ENCODE assay signal across 10 mouse cellular contexts in genomic region chr4:125486616-125487015, GRCm38 (mm10). TPM values are rescaled to one million over a fixed set of nuclear protein-coding genes. Genes with fewer than 3 reads are reported as not detected.
DNase-seq lines count a peak whose midpoint lies in the region; ATAC-seq and TF ChIP-seq lines count a peak whose summit lies in the region.
"Had no signal": no experiment of that assay in that cellular context is flagged by ENCODE, and none has a peak within 500 bp of the region (broad histone marks: within the 10 kb centered on the region; RNA-seq: fewer than 3 reads in every experiment).

No protein-coding gene starts in this region.

- TF ChIP-seq CTCF in gastrocnemius, adult 2 months (IDR thresholded peaks at IDR 0.05) = peak; percentile 9; the same call in 1 of the 2 replicates

- no peaks in the 10 kb centered on the region for H3K36me3 ChIP-seq in embryonic facial prominence, embryonic 14.5 days (ENCODE audit: control insufficient read depth, insufficient read depth, low read length)
- H3K36me3 ChIP-seq in midbrain, embryonic 11.5 days (ENCODE audit: control insufficient read depth, insufficient read depth, low read length) = no peaks in the 10 kb centered on the region

- H3K4me1 ChIP-seq in embryonic facial prominence, embryonic 14.5 days (ENCODE audit: control insufficient read depth, insufficient read depth, low read length) = peaks cover 7% of the 10 kb centered on the region; the same call in 1 of the 2 replicates
- peaks cover 49% of the 10 kb centered on the region for H3K4me1 ChIP-seq in midbrain, embryonic 11.5 days (ENCODE audit: control insufficient read depth, insufficient read depth, low read length)

- no peak overlapping the region for H3K4me3 ChIP-seq in gastrocnemius, adult 2 months
- H3K4me3 ChIP-seq in embryonic facial prominence, embryonic 14.5 days (ENCODE audit: low read depth, low read length) = no peak overlapping the region
- H3K4me3 ChIP-seq in midbrain, embryonic 11.5 days (ENCODE audit: low read depth, low read length) = no peak overlapping the region

- peak; percentile 16 for DNase-seq in gastrocnemius, adult 2 months
- no peak for DNase-seq in gastrocnemius, postnatal 36 days
- peak; percentile 72 for DNase-seq in ES-CJ7 (ENCODE audit: low read depth, low spot score)
- peak; percentile 65 for DNase-seq in embryonic facial prominence, embryonic 14.5 days (ENCODE audit: low spot score)
- DNase-seq in midbrain, embryonic 11.5 days (ENCODE audit: low spot score, missing footprints) = peak; percentile 89
- DNase-seq in gastrocnemius, postnatal 10 days = no peak
- DNase-seq in ovary, postnatal 10 days (ENCODE audit: low spot score) = no peak
- DNase-seq in spleen, postnatal 36 days (ENCODE audit: low spot score in 2 of 2) = no peak
- DNase-seq: kidney, postnatal 14 days had no signal

- H3K27ac ChIP-seq in gastrocnemius, adult 2 months = no peak overlapping the region
- no peak overlapping the region for H3K27ac ChIP-seq in embryonic facial prominence, embryonic 14.5 days (replicated peaks; ENCODE audit: low read depth, low read length)
- H3K27ac ChIP-seq in midbrain, embryonic 11.5 days (ENCODE audit: low read depth, low read length) = no peak overlapping the region

- WGBS in embryonic facial prominence, embryonic 14.5 days = 2% methylated on average over 12 of the region's 13 CpGs
- WGBS in midbrain, embryonic 11.5 days = 1% methylated on average over 13 of the region's 13 CpGs

- intact Hi-C loops in gastrocnemius, adult 2 months (cut with DNase I) = no loop called here
- intact Hi-C loops in gastrocnemius, postnatal 36 days (cut with DNase I) = no loop called here

- ATAC-seq in embryonic facial prominence, embryonic 14.5 days (ENCODE audit: low read depth) = no peak
- ATAC-seq in midbrain, embryonic 11.5 days (ENCODE audit: low FRiP score) = peak; percentile 6; the same call in 1 of the 2 replicates

- H3K27me3 ChIP-seq in embryonic facial prominence, embryonic 14.5 days (replicated peaks; ENCODE audit: control insufficient read depth, insufficient read depth, low read length) = peaks cover 97% of the 10 kb centered on the region
- peaks cover 76% of the 10 kb centered on the region for H3K27me3 ChIP-seq in midbrain, embryonic 11.5 days (ENCODE audit: control insufficient read depth, insufficient read depth, low read length)

- H3K9ac ChIP-seq in embryonic facial prominence, embryonic 14.5 days (ENCODE audit: low read depth, low read length) = no peak overlapping the region
- no peak overlapping the region for H3K9ac ChIP-seq in midbrain, embryonic 11.5 days (ENCODE audit: low read length)

- H3K4me2 ChIP-seq in embryonic facial prominence, embryonic 14.5 days (ENCODE audit: low read depth, low read length) = no peak overlapping the region
- peak overlapping the region; percentile 12 for H3K4me2 ChIP-seq in midbrain, embryonic 11.5 days

- H3K9me3 ChIP-seq in embryonic facial prominence, embryonic 14.5 days (ENCODE audit: control insufficient read depth, low read length) = no peaks in the 10 kb centered on the region
- H3K9me3 ChIP-seq in midbrain, embryonic 11.5 days (ENCODE audit: control insufficient read depth, low read length) = no peaks in the 10 kb centered on the region

RNA-seq across cellular contexts. Expression of gene Grik3, which starts 3.9 kb away (rescaled TPM):
- under 1 TPM; 0.05 to 0.08 TPM for total RNA-seq in gastrocnemius, adult 2 months (2021)
- total RNA-seq in gastrocnemius, postnatal 36 days (2021) = under 1 TPM; 0.05 to 0.10 TPM
- 0.39 and 0.59 TPM in 2 replicates for polyA plus RNA-seq in embryonic facial prominence, embryonic 14.5 days (2014; fragmentation: Nextera tagmentation; extraction: Ambion mirVana)
- 0.60 and 0.62 TPM in 2 replicates for polyA plus RNA-seq in midbrain, embryonic 11.5 days (2014; fragmentation: Nextera tagmentation; extraction: Ambion mirVana)
- under 1 TPM; 0.18 to 0.21 TPM for total RNA-seq in gastrocnemius, postnatal 10 days (2021)
- polyA plus RNA-seq: liver, embryonic 16.5 days had no signal

Comparison
In these comparisons a context has a peak if more than half of its experiments do, and no peak if none do; other contexts are left out.
1. DNase-seq: peak in gastrocnemius, adult 2 months (single experiment), ES-CJ7 (single experiment), embryonic facial prominence, embryonic 14.5 days (single experiment) and midbrain, embryonic 11.5 days (single experiment); none in gastrocnemius, postnatal 36 days (0 of 2), gastrocnemius, postnatal 10 days (single experiment), ovary, postnatal 10 days (single experiment) and spleen, postnatal 36 days (0 of 2).